Mouse (Mus musculus) kidney, adult 2 months (tissue): ENCODE data around the gene Phka2.

Experiments used
- CTCF ChIP-seq: fragments of 200-500 bp; conservative IDR thresholded peaks from 2 replicates; pipeline ENCODE4 v1.5.1; 2011; ENCODE audit warnings: low read depth, mild to moderate bottlenecking, control low read depth, low read length, moderate library complexity, mixed read lengths; ENCODE audit not compliant: insufficient read depth, insufficient read length
- POLR2A ChIP-seq: fragments of 200-500 bp; IDR thresholded peaks from one replicate; pipeline ENCODE4 v1.6.1; 2011; ENCODE audit warnings: low read depth, low read length, control low read depth

GRCm38 (mm10) chrX:160516027-160516426 lies 14.1 kb downstream of the Phka2 start:
- no peak for TF ChIP-seq POLR2A
- TF ChIP-seq CTCF: no peak
